Mouse (Mus musculus) kidney, adult 2 months (tissue): ENCODE measurements around the gene Strn. TPM values are rescaled to one million over a fixed set of nuclear protein-coding genes. Genes with fewer than 3 reads are reported as not detected.

ENCODE experiments used
- DNase-seq: peaks from one replicate; pipeline ENCODE4 v3.0.0; 2021
- H3K27ac ChIP-seq: fragments of 200-500 bp; 2 replicates; pipeline ENCODE4 v1.5.1; 2012; ENCODE audit warnings: low read depth, low read length, control low read depth, inconsistent platforms; ENCODE audit not compliant: insufficient read depth
- H3K27me3 ChIP-seq: fragments of 200-500 bp; replicated peaks from 2 replicates; pipeline ENCODE4 v1.6.1; 2012; ENCODE audit warnings: mild to moderate bottlenecking, moderate library complexity, low read length, inconsistent platforms; ENCODE audit not compliant: control insufficient read depth, insufficient read depth
- H3K36me3 ChIP-seq: fragments of 200-500 bp; 2 replicates; pipeline ENCODE4 v1.6.1; 2012; ENCODE audit warnings: mild to moderate bottlenecking, moderate library complexity, low read length, inconsistent platforms; ENCODE audit not compliant: control insufficient read depth, insufficient read depth
- H3K4me1 ChIP-seq: fragments of 200-500 bp; 2 replicates; pipeline ENCODE4 v1.6.1; 2011; ENCODE audit warnings: low read length; ENCODE audit not compliant: control insufficient read depth, insufficient read depth
- H3K4me3 ChIP-seq: fragments of 200-500 bp; 2 replicates; pipeline ENCODE4 v1.5.1; 2011; ENCODE audit warnings: mild to moderate bottlenecking, low read depth, low read length, control low read depth; ENCODE audit not compliant: insufficient read depth
- CTCF ChIP-seq: fragments of 200-500 bp; conservative IDR thresholded peaks from 2 replicates; pipeline ENCODE4 v1.5.1; 2011; ENCODE audit warnings: low read depth, mild to moderate bottlenecking, control low read depth, low read length, moderate library complexity, mixed read lengths; ENCODE audit not compliant: insufficient read depth, insufficient read length
- POLR2A ChIP-seq: fragments of 200-500 bp; IDR thresholded peaks from one replicate; pipeline ENCODE4 v1.6.1; 2011; ENCODE audit warnings: low read depth, low read length, control low read depth
- WGBS: fragments of 180-500 bp; shearing (Covaris S2); methylation state at CpG from one replicate; pipeline ENCODE4 v1.1.7; 2018; 5-methylcytosine and 5-hydroxymethylcytosine counted together
- polyA plus RNA-seq: library from polyadenylated mRNA; depleted of rRNA; stranded (reverse); fragments of >200 nt; gene quantifications from 2 replicates; pipeline ENCODE4 v1.2.3, GENCODE M21; 2012

The Strn gene
- polyA plus RNA-seq, 1 experiment = 6.5 TPM

GRCm38 (mm10) chr17:78621863-78622262 is 115.1 kb downstream of the Strn start:
- Histone ChIP-seq H3K27me3 (no peaks in the 10 kb centered on the region), H3K4me1 (no peaks in the 10 kb centered on the region), H3K27ac (no peak overlapping the region), H3K36me3 (no peaks in the 10 kb centered on the region), H3K4me3 (no peak overlapping the region)
- no peak for DNase-seq
- no peak for TF ChIP-seq CTCF
- TF ChIP-seq POLR2A = no peak
- WGBS = 93% methylated on average over 4 of the region's 4 CpGs

GRCm38 (mm10) chr17:78620740-78621139 is 116.3 kb downstream of the Strn start:
- no peak overlapping the region for H3K27ac ChIP-seq
- no peaks in the 10 kb centered on the region for H3K36me3 ChIP-seq
- 67% methylated on average over 4 of the region's 4 CpGs for WGBS
- DNase-seq = no peak
- no peak overlapping the region for H3K4me3 ChIP-seq
- TF ChIP-seq CTCF (no peak), POLR2A (no peak)
- H3K27me3 ChIP-seq = no peaks in the 10 kb centered on the region
- no peaks in the 10 kb centered on the region for H3K4me1 ChIP-seq

- Histone ChIP-seq H3K27me3 (no peaks in the 10 kb centered on the region), H3K27ac (no peak overlapping the region), H3K36me3 (no peaks in the 10 kb centered on the region), H3K4me3 (no peak overlapping the region), H3K4me1 (no peaks in the 10 kb centered on the region)
- no peak for DNase-seq
- TF ChIP-seq POLR2A (no peak), CTCF (no peak)
- WGBS = 95% methylated on average over 7 of the region's 7 CpGs
Observed at GRCm38 (mm10) chr17:78619981-78620380, 117.0 kb downstream of the Strn start.

- no peak for TF ChIP-seq POLR2A
- no peak for TF ChIP-seq CTCF
- 38% methylated on average over 5 of the region's 5 CpGs for WGBS
Observed at GRCm38 (mm10) chr17:78618164-78618693, 118.8 kb downstream of the Strn start.

GRCm38 (mm10) chr17:78615096-78615495 is 121.9 kb downstream of the Strn start:
- Histone ChIP-seq H3K4me3 (no peak overlapping the region), H3K27me3 (no peaks in the 10 kb centered on the region), H3K27ac (no peak overlapping the region), H3K36me3 (no peaks in the 10 kb centered on the region), H3K4me1 (no peaks in the 10 kb centered on the region)
- TF ChIP-seq POLR2A (no peak), CTCF (no peak)
- 69% methylated on average over 3 of the region's 3 CpGs for WGBS
- DNase-seq = no peak

More at GRCm38 (mm10) chr17:78618164-78618693, 118.8 kb downstream of the Strn start:
- H3K27ac ChIP-seq = no peak overlapping the region
- H3K27me3 ChIP-seq = no peaks in the 10 kb centered on the region
- H3K4me3 ChIP-seq = no peak overlapping the region
- DNase-seq = no peak
- H3K36me3 ChIP-seq = no peaks in the 10 kb centered on the region
- no peaks in the 10 kb centered on the region for H3K4me1 ChIP-seq

- Histone ChIP-seq H3K27ac (no peak overlapping the region), H3K4me3 (no peak overlapping the region), H3K4me1 (no peaks in the 10 kb centered on the region), H3K27me3 (no peaks in the 10 kb centered on the region), H3K36me3 (no peaks in the 10 kb centered on the region)
- DNase-seq = no peak
- TF ChIP-seq CTCF (no peak), POLR2A (no peak)
- WGBS = 87% methylated on average over 2 of the region's 2 CpGs
Observed at GRCm38 (mm10) chr17:78614481-78614880, 122.5 kb downstream of the Strn start.

- TF ChIP-seq POLR2A = no peak
- peak; percentile 48 for TF ChIP-seq CTCF
Observed at GRCm38 (mm10) chr17:78611117-78611516, 125.9 kb downstream of the Strn start.

More at GRCm38 (mm10) chr17:78611117-78611516, 125.9 kb downstream of the Strn start:
- Histone ChIP-seq H3K4me3 (no peak overlapping the region), H3K27ac (no peak overlapping the region), H3K27me3 (no peaks in the 10 kb centered on the region), H3K4me1 (peaks cover 2% of the 10 kb centered on the region; the same call in 1 of the 2 replicates), H3K36me3 (no peaks in the 10 kb centered on the region)
- WGBS = 80% methylated on average over 6 of the region's 6 CpGs
- DNase-seq = no peak
